Mouse (Mus musculus) layer of hippocampus, postnatal 36 days (tissue): ENCODE data around the gene Mpig6b. TPM values are rescaled to one million over a fixed set of nuclear protein-coding genes. Genes with fewer than 3 reads are reported as not detected.
A peak's percentile ranks its signal among the peaks of the same experiment; 100 is the strongest.
"Not testable (repeated sequence)": the region's sequence is repeated elsewhere in the genome, so short reads cannot be mapped to it uniquely, and the experiment has no call there.

Experiments
- DNase-seq, 2 experiments: peaks; one replicate each; pipeline ENCODE4 v3.0.0; 2022
- total RNA-seq, 2 experiments: library from RNA; stranded (reverse); gene quantifications; 2 replicates each; pipeline ENCODE4 v1.2.3; 2021

Gene Mpig6b
- total RNA-seq, 2 experiments from 2014 or later = not detected

DNA sequence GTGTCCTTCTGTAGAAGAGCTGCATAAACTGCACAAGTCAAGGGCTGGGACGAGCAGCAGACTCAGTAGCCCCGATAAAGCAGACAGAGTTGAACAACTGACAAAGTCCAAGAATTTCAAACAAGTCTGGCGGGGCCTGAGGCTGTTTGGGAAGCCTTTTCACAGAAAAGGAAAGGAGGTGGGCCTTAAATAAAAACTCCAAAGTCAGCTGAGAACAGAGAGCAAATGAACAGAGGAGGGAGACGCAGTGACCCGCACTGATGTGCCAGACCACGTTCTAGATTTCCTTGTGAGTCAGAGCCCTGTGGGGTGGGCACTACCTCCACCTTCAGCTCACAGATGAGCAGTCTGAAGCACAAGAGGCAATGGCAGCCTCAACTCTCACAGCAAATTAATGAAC is 31.1 kb downstream of the Mpig6b start:
- no peak for DNase-seq

DNA sequence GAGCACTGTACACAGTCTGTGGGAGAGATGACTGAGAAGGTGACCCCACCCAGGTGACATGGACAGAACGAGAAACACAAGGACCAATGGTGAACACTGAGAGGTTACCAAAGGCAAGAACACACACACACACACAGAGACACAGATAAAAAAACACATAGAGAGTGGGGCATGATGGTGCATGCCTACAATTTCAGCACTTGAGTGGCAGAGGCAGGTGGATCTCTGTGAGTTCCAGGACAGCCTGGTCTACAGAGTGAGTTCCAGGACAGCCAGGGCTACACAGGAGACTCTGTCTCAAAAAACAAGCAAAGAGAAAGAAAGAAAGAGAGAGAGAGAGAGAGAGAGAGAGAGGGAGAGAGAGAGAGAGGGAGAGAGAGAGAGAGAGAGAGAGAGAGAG is 32.3 kb downstream of the Mpig6b start:
- DNase-seq = not testable (repeated sequence)

DNA sequence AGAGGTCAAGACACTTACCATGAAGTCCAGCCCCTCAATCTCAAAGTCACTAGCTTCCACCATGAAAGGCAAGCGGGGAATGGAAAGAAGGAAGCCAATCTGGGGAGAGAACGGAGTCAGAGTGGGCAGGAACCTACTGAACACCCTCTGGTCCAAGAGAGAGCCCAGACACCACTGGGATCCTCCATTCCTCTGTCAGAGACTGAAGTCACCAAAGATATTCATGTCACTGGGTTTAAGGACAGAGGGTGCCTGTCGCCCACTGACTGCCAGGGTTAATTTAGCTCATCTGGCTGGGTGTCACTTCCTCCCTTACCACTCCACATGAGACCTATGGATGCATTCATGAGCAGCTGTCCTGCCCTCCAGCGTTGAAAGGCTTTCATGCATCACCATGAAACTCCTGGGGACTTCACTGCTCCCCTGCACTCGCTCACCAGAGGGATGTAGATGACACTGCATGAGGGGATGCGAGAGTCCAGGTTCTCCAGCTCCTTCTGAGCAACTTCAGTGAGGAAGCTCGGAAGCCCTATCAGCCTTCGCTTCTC is 33.6 kb downstream of the Mpig6b start:
- DNase-seq = no peak

DNA sequence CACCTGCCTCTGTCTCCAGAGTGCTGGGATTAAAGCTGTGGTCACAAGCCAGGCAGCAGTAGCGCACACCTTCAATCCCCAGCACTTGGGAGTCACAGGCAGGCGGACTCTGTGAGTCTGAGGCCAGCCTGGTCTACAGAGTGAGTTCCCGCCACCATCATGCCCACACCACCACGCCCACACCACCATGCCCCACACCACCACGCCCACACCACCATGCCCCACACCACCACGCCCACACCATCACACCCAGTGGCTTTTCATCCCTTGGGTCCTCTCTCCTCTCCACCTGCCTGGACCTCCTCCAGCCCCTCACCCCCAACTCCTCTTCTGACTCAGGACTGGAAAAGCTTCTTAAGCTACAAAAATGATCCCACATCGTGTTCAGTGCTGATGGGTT is 34.1 kb downstream of the Mpig6b start:
- DNase-seq = no peak

DNA sequence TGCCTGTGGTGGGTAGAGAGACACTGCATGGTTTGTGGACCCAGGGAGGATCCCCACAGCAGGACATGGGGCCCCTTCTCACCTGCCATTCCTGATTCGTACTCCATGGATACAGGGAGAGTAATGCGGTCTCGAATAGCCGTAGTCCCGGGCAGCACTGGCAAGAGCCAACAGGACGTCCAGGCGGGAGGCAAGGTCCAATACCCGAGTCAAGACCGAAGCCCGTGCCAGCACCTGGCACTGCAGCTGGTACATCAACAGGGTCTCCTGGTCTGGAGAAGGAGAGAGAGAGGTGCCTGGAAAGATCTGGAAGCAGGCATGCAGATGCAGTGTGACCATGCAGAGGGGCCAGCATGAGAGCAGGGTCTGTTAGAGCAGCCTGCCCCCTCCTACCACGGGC is 34.7 kb downstream of the Mpig6b start:
- no peak for DNase-seq

DNA sequence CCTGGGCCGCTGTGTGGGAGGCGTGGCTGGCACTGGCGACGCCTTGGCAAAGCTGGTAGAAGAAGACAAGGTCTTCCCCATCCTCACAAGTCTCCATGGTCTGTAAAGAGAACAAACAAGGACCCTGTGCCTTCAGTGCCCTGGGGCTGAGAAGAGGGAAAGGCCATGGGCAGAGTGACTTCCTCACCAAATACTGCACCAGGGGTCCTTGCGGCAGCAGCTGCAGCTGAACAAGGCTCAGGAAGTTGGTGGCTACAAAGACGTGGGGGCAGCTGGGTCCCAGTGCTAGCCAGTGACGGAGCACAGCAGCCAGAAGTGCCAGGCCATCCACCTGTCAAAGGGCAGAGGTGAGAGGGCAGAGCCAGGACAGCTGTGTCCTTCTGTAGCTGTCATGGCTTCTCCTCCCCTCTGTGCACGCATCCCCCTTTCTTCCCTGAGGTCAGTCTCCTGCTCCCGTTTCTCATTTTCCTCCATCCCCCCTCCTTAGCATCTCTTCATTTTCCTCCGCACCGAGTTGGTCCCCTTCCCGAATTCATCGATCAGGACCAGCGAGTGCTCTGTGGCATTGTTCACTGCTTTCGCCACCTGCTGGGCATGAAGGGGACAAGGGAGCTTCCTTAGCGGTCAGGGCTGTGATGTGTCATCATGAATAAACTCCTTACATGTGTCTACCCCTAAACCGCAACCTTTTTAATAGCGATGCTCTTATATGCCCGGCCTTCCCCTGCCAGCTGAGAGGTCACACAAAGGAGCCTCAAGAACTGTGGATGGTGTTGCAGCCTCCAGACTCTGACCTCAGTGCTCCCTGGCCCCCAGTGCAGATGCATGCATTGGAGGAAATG is 36.1 kb downstream of the Mpig6b start:
- DNase-seq = no peak

DNA sequence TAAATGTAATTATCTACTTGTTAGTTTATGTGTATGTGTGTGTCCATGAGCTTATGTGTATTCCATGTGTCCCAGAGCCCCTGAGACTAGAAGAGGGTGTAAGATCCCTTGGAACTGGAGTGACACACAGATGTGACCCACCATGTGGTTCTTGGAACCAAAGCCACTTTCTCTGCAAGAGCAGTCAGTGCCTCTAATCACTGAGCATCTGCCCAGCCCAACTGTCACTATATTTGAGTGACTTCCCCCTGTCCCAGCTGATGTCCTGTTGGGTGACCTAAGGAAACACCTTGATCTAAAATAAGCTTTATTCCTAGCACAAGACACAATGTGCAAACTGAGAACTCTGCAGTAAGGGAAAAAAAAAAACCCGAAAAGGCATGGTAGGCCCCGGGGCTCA is 37.7 kb downstream of the Mpig6b start:
- DNase-seq = no peak

DNA sequence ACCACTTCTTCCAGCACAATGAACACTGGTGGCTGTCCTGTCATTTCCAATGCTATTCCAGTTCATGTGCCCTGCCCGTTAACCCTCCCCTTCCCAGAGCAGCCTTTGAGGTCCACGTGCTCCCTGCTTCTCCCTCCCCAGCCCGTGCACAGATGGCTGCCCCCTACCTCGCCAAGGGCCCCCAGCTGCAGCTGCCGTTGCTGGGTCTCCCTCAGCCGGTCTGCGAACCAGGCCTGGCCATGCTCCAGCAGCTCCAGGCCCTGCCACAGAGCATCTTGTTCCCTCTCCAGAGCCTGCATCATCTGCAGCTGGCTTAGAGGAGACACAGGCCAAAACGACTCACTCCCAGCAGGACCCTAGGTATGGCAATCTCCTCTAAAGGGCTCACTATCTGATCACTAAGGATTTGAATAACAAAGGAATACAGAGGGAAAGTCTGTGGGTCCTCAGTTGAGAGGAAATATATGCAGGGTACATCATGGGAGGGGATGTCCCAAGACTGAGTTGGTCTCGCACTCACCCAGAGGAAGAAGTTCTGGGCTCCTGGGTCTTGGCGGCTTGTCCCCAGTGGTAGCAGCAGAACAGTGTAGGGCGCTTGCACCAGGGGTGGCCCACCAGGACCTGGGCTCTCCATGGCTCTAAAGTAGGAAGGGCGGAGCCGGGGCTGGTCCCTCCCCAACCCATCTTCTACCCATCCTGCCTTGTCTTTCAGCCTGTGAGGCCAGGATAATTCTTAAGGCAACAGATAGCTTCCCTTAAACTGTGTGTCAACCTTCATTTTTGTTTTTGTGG is 38.5 kb downstream of the Mpig6b start, which contains the start of gene Sapcd1:
TSS of gene Sapcd1 (minus strand) at position 740 of the 792 bp plus-strand sequence.
- peak; percentile 37 to 70 for DNase-seq

DNA sequence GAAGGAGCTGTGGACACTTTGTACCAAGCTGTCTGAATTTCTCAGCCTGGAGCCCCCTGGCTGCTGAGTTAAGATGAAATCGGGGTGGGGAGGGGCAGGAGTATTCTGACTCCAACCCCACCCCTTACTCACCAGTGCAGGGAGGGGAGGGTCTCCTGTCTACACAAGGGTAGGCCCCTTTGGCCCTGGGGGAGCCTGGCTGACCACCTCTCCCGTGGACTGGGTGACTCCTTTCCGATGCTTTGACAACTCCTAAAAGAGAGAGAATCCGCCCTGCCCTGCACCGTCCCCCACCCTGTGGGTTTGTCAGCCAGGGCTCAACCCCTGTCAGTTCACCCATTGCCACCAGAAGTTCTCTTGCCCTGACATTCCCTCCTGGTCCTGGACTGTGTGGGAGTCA is 39.8 kb downstream of the Mpig6b start:
- no peak for DNase-seq

DNA sequence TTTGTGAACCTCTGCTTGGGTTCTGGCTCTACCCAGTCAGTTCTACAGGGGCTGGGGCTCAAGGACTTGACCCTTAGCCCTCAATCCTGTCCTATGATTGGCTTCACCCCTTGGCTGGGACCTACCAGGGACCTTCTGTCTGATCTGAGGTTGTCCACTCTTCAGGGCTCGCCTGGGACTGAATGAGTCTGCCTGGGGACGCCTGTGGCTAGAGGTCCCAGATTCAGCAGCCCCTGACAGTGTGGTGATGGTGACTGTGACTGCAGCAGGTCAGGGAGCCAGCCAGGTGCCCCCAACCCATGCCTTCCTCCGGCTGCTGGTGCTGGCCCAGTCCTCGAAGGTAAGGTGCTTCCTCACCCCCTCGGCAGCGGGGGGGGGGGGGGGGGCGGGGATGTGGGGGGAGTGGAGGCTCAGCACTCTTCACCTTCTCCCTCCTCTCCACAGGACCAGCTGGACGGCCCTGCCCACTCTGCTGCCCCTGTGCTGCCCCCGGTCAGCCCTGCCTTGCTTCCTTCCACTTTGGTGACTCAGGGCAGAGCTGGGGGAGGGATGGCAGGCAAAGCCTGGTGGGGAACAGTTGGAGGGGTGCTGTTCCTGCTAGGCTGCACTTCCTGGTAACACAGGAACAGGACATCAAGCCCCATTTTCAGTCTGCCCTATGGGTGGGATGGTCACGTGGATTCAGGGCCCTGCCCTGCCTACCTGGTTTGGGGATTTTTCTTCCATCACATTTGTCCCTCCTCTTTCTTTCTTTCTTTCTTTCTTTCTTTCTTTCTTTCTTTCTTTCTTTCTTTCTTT is 41.1 kb downstream of the Mpig6b start:
- DNase-seq = no peak

DNA sequence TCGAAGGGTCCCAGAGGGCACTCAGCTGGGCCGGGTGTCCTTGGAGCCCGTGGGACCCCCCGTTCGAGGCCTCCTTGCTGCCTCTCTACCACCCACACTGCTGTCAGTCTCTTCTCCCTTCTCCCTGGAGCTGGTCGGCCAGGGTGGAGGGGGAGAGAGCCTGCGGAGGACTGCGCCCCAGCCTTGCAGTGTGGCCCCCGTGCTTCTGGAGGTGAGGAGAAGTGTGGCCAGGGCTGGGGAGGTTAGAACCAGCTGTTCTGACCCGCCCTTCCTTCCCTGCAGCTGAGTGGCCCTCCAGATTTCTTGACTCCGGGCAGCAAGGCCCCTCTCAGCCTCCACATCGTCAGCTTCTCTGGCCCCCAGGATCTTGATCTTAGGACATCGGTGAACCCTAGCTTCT is 41.7 kb downstream of the Mpig6b start:
- no peak for DNase-seq

DNA sequence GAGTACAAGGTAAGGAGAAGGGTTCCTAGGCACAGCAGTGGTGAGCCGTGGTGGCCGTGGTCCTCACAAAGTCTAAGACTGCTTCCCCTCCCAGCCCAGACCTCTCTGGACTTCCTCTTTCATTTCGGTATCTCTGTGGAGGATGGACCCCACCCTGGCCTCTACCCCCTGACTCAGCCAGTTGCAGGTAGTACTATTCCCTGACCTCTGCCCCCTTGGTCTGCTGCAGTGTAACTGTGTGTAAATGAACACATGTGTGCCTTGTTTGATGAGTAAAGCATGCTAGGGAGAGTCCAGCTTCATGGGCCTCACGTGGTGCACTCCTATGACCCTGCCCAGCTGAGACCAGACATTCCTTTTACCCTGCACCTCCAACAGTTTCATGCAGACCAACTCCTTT is 42.2 kb downstream of the Mpig6b start:
- no peak for DNase-seq

DNA sequence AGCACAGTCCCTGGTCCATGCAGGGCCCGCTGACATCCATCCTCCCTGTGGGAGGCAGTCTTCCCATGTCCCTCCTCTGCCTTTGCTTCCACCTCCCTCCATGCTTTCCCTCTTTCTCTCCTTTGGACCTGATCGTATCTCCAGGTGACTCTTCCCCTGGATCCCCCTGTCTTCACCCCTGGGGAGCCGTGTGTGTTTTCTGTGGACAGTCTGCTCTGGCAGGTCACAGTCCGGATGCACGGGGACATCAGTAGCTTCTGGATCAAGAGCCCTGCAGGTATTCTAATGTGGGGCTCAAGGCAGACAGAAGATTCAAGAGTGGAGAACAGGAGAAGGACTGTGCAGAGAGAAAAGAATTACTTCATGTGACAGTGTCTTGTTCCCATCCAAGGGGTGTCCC is 42.8 kb downstream of the Mpig6b start:
- no peak for DNase-seq

DNA sequence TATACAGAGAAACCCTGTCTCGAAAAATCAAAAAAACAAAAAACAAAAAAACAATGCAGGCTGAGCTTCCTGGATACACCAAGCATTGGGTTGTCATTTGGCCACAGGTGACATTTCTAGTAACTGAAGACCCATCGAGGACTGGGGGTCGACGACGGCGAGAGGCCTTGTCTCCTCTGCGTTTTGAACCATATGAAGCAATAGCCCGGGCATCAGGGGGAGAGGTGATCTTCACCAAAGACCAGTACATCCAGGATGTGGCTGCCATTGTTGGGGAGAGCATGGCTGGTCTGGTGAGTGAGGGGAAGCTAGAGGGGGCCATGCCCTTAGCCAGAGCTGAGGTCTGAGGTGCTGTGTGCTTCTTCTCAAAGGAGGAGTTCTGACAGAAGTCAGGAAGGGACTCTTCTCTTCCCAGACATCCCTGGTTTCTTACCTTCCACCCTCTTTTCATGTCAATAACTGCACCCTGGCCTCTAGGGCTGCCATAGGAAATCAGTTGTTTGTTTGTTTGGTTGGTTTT is 43.4 kb downstream of the Mpig6b start:
- DNase-seq = no peak

DNA sequence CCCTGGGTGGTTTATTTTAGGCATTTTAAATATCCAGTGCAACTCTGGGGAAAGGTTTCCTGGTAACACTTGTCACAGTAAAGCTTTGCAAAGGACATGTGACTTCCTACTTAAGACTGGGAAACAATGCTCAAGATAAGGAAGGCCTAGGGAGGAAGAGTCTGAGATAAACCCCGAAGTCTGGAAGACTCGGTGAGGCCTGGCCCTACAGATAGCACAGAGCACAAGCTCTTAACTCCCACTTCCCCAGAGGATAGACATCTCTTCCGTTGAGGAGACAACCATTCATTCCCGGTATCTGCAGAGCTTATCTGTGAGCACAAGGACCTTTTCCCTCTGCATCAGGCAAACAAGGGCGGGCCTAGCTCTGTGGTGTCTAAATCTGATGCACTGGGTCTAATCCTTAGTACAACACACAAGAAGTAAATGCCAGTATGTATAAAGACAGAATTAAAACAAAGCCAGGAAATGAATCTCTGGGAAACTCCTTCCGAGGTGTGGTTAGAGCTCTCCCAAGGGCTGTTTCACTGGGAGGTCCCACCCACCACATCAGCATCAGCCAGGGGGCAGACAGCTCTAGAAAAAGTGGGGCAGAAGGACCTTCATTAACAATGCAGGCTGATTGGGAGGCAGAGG is 44.0 kb downstream of the Mpig6b start:
- no peak for DNase-seq

DNA sequence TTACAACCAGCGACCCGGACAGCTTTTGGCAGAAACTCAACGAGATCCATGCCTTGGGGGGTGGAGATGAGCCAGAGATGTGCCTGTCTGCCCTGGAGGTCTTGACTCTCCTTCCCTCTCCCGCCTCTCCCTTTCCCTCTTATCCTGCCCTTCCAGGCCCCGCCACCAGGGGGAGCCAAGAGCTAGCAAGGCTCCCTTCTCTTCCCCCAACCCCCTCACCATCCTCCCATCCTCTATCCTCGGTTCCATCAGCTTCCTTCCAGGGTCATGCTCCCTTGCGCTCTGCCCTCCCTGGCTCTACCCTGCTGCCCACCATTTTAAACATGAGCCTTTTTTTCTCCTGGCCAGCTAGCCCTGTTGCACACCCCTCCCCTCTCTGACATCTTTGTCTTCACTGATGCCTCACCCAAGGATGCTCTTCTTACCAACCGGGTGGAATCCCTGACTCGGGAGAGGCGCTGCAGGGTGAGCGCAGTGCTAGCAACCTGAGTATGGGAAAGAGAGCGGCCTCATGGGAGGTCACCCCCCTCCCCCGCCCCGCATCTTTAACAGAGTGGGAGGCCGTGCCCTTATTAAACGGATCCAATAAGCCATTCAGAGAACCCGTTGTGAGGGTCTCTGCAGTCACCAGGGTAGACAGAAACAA is 44.7 kb downstream of the Mpig6b start:
- peak; percentile 83 to 86 for DNase-seq

DNA sequence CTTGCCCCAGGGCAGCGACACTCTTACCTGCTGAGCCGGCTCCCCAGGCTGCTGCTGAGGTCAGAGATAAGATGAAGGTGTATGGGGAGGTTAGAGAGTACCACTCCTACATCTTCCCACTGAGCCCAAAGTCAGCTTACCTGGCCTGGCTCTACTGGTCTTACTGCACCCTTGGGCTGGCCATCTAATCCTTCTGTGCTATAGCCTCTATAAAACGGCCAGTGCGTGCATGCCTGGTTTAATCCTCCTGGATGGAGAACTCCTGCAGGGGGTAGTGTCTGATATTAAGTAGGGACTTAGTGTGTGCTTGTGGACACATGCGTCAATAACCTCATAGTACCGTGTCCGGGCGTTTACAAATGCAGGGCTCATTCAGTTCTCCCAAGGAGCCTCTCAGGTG is 45.4 kb downstream of the Mpig6b start:
- no peak for DNase-seq

DNA sequence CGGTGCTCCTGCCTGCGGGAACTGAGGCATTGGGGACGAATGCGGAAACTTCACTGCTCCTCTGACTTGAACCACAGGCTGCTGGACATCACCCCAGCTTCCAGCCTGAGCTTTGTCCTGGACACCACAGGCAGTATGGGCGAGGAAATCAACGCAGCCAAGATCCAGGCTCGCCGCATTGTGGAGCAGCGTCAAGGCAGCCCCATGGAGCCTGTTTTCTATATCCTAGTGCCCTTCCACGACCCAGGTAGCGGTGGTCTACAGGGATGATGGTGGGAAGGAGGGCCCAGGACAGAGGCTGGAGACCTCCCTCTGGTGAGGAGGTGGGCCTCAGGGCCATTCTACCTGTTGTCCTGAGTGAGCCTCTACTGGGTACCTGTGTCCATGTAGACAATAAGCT is 46.1 kb downstream of the Mpig6b start:
- no peak for DNase-seq

DNA sequence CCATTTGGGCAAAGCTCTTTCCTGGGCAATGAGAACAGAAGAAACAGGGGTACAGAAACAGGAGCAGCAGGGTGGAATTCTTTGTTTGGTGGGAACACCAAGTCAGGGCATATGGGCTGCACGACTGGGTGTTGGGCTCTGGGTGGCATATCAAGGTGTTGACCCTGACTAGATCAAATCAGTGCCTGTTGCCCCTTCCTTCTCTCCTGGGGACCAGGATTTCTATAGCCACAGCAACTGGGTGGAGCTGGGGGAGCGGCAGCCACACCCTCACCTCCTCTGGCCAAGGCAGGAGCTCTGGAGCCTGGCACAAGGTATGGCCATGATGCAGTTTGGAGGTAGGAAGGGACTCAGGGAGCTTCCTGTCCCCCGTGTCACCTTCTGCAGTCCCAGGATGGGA is 47.8 kb downstream of the Mpig6b start:
- no peak for DNase-seq

DNA sequence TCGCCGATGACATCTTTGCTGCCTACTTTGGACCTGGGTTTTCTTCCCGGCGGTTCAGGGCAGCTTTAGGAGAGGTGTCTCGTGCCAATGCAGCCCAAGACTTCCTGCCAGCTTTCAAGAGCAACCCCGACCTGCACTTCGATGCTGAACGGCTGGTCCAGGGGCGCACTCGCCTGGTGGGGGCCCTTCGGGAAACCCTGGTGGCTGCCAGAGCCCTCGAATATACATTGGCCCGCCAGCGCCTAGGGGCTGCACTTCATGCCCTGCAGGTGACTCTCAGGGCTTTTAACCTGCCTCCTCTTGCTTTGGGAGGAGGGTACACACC is 48.3 kb downstream of the Mpig6b start:
- DNase-seq = no peak
